Mouse (Mus musculus): Measurements from ENCODE around the gene Fbxw8. TPM values are rescaled to one million over a fixed set of nuclear protein-coding genes. Genes with fewer than 3 reads are reported as not detected.
A peak's percentile ranks its signal among the peaks of the same experiment; 100 is the strongest.

The Fbxw8 gene
- polyA plus RNA-seq, 1 experiment from 2014 or later = 26.3 TPM

DNA sequence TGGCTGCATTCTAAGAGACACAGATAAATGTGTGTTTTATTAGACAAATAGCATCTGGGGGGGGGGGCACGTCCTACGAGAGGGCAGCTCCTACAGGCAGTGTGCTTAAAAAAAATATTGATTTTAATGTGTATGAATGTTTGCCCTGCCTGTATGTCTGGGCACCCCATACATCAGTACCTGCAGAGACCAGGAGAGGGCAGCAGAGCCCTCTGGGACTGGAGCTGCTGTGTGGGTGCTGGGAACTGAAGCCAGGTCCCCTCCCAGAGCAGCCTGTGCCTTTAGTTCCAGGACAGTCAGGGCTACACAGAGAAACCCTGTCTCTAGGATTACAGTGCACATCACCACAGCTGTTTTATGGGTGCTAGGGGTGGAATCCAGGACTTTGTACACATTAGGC, 19.9 kb upstream of the Fbxw8 start:
- H3K27me3 ChIP-seq (ENCODE audit: insufficient read depth, low read length) = peaks cover 45% of the 10 kb centered on the region
- peaks cover 5% of the 10 kb centered on the region; the same call in 1 of the 2 replicates for H3K9me3 ChIP-seq (ENCODE audit: low read length)
- no peak overlapping the region for H3K4me3 ChIP-seq (ENCODE audit: low read length)
- 32% methylated on average over 2 of the region's 2 CpGs for WGBS
- H3K4me2 ChIP-seq (replicated peaks; ENCODE audit: low read depth, low read length) = no peak overlapping the region
- no peaks in the 10 kb centered on the region for H3K36me3 ChIP-seq (ENCODE audit: insufficient read depth, low read length)
- ATAC-seq (ENCODE audit: low FRiP score, low TSS enrichment) = no peak
- H3K9ac ChIP-seq (replicated peaks; ENCODE audit: low read length) = no peak overlapping the region
- peaks cover 21% of the 10 kb centered on the region for H3K4me1 ChIP-seq (ENCODE audit: insufficient read depth, low read length)
- H3K27ac ChIP-seq (ENCODE audit: low read length) = no peak overlapping the region

DNA sequence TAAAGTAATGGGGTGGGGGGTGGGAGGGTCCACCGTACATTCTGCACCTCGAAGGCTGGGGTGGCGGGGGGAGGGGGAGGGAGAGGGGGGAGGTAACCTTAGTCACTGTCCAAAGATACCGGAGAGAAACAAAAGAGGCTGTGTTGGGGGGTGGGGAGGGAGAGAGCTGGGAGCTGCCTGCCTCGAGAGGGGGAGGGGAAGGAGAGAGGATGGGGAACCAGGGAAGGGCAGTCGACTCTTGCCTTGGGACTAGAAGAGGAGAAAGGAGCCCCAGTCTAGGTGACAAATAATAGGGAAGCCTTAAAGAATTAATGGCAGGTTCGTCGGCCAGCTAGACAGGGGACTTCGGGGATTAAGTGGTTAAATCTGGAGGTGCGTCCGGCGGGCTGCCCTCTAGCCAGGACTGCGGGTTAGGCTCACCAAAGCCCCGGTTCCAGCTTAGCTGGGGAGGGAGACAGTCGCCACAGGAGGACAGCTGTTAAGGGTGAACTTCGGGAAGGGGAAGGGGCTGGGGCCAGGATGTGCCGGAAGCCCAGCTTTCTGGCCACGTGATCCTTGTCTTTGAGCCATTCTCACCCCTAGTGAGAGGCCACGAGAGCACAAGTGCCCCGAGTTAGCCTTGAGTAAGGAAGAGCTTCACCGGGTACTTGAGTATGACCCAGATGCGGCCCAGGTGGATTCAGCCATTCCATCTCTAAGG, 19.2 kb upstream of the Fbxw8 start:
- H3K4me2 ChIP-seq (replicated peaks; ENCODE audit: low read depth, low read length) = peak overlapping the region; percentile 52
- ATAC-seq (ENCODE audit: low FRiP score, low TSS enrichment) = no peak

DNA sequence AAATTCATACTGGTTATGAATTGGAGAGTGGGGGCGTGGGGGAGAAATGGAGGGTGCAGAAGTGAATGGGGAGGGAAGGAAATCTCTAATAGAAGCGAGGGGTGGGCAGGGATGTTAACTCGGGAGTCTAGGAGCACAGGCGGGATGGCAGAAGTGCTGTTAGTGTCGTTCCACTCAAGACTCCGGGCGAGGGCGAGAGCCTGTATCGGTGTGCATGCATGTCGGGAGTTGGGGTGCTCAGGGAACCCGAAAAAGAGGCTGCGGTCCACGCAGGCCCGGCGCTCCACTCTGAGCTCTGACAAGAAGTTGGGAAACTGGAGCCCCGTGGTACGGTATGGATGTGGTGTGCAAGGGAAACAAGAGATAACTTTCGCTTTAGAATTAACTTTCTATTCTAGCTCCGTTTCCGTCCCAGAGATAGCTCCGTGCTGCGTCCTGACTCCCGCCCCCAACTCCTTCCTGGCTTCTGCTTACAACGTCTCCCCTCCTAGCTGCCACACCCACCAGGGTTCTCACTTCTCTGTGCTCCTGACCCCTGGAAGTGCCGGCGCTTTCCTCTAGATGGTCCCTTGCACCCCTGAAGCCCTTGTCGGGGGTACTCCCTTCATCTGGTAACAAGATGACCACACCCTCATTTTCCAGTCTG, 16.9 kb upstream of the Fbxw8 start:
- Histone ChIP-seq H3K36me3 (ENCODE audit: insufficient read depth, low read length) (no peaks in the 10 kb centered on the region), H3K4me2 (replicated peaks; ENCODE audit: low read depth, low read length) (peak overlapping the region; percentile 53), H3K27me3 (ENCODE audit: insufficient read depth, low read length) (peaks cover 71% of the 10 kb centered on the region), H3K9me3 (ENCODE audit: low read length) (peaks cover 5% of the 10 kb centered on the region; the same call in 1 of the 2 replicates), H3K27ac (ENCODE audit: low read length) (no peak overlapping the region), H3K4me3 (ENCODE audit: low read length) (peak overlapping the region; percentile 45), H3K9ac (replicated peaks; ENCODE audit: low read length) (no peak overlapping the region), H3K4me1 (ENCODE audit: insufficient read depth, low read length) (peaks cover 30% of the 10 kb centered on the region)
- no peak for ATAC-seq (ENCODE audit: low FRiP score, low TSS enrichment)
- WGBS = under 1% methylated on average over 27 of the region's 27 CpGs

More for the DNA sequence above, 19.2 kb upstream of the Fbxw8 start:
- under 1% methylated on average over 21 of the region's 22 CpGs for WGBS
- no peak overlapping the region for H3K9ac ChIP-seq (replicated peaks; ENCODE audit: low read length)
- no peaks in the 10 kb centered on the region for H3K36me3 ChIP-seq (ENCODE audit: insufficient read depth, low read length)
- H3K27ac ChIP-seq (ENCODE audit: low read length) = no peak overlapping the region
- peak overlapping the region; percentile 37 for H3K4me3 ChIP-seq (ENCODE audit: low read length)
- H3K4me1 ChIP-seq (ENCODE audit: insufficient read depth, low read length) = peaks cover 26% of the 10 kb centered on the region
- H3K9me3 ChIP-seq (ENCODE audit: low read length) = peaks cover 5% of the 10 kb centered on the region; the same call in 1 of the 2 replicates
- H3K27me3 ChIP-seq (ENCODE audit: insufficient read depth, low read length) = peaks cover 52% of the 10 kb centered on the region

DNA sequence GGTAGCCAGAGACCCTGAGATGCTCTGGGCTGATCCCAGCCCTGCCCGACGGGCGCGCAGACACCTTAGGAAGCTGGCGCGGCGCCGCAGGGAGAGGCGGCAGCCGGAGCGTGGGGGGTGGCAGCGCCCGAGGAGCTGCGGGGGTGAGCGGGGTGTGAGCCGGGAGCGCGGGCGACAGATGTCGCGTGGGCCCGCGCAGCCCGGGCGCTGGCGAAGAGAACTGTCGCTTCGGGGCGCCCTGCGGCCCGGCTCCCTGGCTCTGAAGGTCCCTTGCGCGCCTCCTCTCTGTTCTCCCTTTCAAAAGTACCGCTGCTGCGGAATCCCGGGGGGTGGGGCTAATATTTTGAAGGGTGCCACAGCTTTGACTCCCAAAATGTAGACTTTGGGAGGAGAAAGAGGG, 16.4 kb upstream of the Fbxw8 start:
- H3K9me3 ChIP-seq (ENCODE audit: low read length) = peaks cover 5% of the 10 kb centered on the region; the same call in 1 of the 2 replicates
- 0 out of 2 replicates have a peak overlapping the region, but pooled peaks have one; percentile 26 for H3K9ac ChIP-seq (replicated peaks; ENCODE audit: low read length)
- H3K27ac ChIP-seq (ENCODE audit: low read length) = no peak overlapping the region
- peaks cover 30% of the 10 kb centered on the region for H3K4me1 ChIP-seq (ENCODE audit: insufficient read depth, low read length)
- no peaks in the 10 kb centered on the region for H3K36me3 ChIP-seq (ENCODE audit: insufficient read depth, low read length)
- ATAC-seq (ENCODE audit: low FRiP score, low TSS enrichment) = no peak
- peak overlapping the region; percentile 53 for H3K4me2 ChIP-seq (replicated peaks; ENCODE audit: low read depth, low read length)
- peaks cover 76% of the 10 kb centered on the region for H3K27me3 ChIP-seq (ENCODE audit: insufficient read depth, low read length)
- WGBS = under 1% methylated on average over 35 of the region's 36 CpGs
- peak overlapping the region; percentile 45 for H3K4me3 ChIP-seq (ENCODE audit: low read length)

DNA sequence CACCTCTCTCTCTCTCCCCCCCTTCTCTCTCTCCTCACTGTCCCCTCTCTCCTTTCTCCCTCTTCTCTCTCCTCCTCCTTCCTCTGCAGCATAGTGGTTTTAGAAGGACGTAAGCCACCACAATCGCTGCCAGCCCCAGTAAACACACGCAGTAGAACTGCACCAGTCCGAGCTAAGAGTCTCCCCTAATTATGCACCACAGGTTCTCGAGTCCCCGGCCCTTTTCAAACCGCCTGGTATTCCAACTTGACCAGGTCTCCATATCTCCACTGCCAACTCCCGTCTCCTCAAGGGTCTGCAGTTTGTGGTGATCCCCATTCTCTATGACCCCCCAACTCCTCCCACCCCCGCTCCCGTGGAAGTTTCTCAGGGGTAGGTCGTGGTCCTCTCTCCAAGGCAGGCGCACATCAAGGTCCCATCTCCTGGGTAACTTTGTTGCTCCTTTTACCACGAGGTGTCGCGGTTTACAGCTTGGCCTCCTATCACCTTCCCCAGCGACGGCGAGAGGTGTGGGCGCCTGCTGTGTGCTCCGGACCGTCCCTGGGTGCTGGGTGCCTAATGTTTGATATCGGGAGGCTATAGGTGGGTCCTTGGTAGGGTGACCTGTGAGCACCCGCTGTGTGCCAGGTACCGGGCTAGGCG, 15.7 kb upstream of the Fbxw8 start:
- ATAC-seq (ENCODE audit: low FRiP score, low TSS enrichment) = no peak
- H3K9me3 ChIP-seq (ENCODE audit: low read length) = peaks cover 5% of the 10 kb centered on the region; the same call in 1 of the 2 replicates
- no peak overlapping the region for H3K27ac ChIP-seq (ENCODE audit: low read length)
- peak overlapping the region; percentile 45 for H3K4me3 ChIP-seq (ENCODE audit: low read length)
- H3K4me1 ChIP-seq (ENCODE audit: insufficient read depth, low read length) = peaks cover 30% of the 10 kb centered on the region
- H3K36me3 ChIP-seq (ENCODE audit: insufficient read depth, low read length) = no peaks in the 10 kb centered on the region
- H3K9ac ChIP-seq (replicated peaks; ENCODE audit: low read length) = no peak overlapping the region
- 1% methylated on average over 25 of the region's 25 CpGs for WGBS
- peak overlapping the region; percentile 53 for H3K4me2 ChIP-seq (replicated peaks; ENCODE audit: low read depth, low read length)
- peaks cover 82% of the 10 kb centered on the region for H3K27me3 ChIP-seq (ENCODE audit: insufficient read depth, low read length)

DNA sequence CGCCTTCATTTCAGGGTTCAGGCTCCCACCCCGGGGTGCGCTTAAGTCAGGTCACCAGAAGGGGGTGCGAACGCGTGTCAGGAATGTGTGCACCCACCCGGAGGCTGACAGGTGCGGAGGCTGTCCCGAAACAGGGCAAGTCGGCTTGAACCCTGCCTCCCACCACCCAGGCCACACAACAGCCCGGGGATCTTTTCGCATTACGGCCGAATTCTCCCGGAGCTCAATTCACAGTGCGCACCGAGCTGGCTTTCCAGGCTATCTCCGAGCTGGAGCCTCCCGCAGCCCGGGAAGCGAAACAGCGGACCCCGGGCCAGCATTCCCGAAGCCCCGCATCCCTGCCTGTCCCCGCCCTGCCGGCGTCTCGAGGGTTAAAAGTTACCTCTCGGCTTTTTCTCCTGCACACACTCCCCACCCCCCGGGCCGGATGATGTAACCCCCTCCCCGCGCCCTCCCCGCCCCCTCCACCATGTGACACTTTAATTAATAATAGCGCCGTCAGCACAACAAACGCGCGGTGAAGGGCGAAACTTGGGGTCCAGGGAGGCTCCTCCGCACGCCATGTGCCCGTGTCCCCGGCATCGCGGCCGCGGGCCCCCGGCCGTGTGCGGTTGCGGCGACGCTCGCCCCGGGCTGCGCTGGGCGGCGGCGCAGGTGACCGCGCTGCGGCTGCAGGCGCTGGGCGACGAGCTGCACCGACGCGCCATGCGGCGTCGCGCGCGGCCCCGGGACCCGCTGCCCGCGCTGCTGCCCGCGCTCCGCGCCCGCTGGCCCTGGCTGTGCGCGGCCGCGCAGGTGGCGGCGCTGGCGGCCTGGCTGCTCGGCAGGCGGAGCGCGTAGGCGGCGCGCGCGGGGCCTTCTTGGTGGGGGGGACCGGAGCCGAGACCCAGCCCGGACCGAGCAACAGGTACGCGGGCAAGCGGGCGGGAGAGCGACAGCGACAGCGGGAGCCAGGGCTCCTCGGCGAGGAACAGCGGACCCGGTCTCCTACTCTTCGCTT, 14.3 kb upstream of the Fbxw8 start:
- Histone ChIP-seq H3K9ac (replicated peaks; ENCODE audit: low read length) (peak overlapping the region; percentile 61), H3K4me2 (replicated peaks; ENCODE audit: low read depth, low read length) (peak overlapping the region; percentile 96), H3K4me1 (ENCODE audit: insufficient read depth, low read length) (peaks cover 26% of the 10 kb centered on the region), H3K27me3 (ENCODE audit: insufficient read depth, low read length) (peaks cover 78% of the 10 kb centered on the region), H3K4me3 (ENCODE audit: low read length) (peak overlapping the region; percentile 55), H3K9me3 (ENCODE audit: low read length) (no peaks in the 10 kb centered on the region), H3K36me3 (ENCODE audit: insufficient read depth, low read length) (no peaks in the 10 kb centered on the region), H3K27ac (ENCODE audit: low read length) (no peak overlapping the region)
- under 1% methylated on average over 106 of the region's 117 CpGs for WGBS
- no peak; the same call in 1 of the 2 replicates for ATAC-seq (ENCODE audit: low FRiP score, low TSS enrichment)

DNA sequence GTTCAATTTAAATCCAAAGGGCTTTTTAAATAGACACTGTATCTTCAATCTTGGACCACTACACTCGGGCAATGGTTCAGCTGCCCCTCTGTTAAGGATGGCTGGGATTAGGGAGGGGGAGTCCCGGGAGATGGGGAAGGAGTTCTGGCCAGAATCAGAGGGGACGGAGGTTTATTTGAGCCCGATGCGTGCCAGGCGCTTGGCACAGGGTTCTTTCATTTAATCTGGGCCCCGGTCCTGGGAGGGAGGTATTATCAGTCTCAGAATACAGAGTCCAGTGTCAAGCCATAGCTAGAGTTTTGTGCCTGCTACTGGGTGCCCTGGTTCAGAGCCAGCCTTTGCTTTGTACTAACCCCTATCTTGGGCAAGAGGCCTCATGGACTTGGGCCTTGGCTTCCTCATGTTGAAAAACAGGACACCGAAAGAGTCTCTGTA, 12.3 kb upstream of the Fbxw8 start:
- Histone ChIP-seq H3K4me1 (ENCODE audit: insufficient read depth, low read length) (peaks cover 24% of the 10 kb centered on the region), H3K9me3 (ENCODE audit: low read length) (no peaks in the 10 kb centered on the region), H3K4me2 (replicated peaks; ENCODE audit: low read depth, low read length) (no peak overlapping the region), H3K9ac (replicated peaks; ENCODE audit: low read length) (no peak overlapping the region), H3K4me3 (ENCODE audit: low read length) (no peak overlapping the region), H3K36me3 (ENCODE audit: insufficient read depth, low read length) (no peaks in the 10 kb centered on the region), H3K27me3 (ENCODE audit: insufficient read depth, low read length) (peaks cover 73% of the 10 kb centered on the region), H3K27ac (ENCODE audit: low read length) (no peak overlapping the region)
- WGBS = 57% methylated on average over 8 of the region's 8 CpGs
- no peak for ATAC-seq (ENCODE audit: low FRiP score, low TSS enrichment)

DNA sequence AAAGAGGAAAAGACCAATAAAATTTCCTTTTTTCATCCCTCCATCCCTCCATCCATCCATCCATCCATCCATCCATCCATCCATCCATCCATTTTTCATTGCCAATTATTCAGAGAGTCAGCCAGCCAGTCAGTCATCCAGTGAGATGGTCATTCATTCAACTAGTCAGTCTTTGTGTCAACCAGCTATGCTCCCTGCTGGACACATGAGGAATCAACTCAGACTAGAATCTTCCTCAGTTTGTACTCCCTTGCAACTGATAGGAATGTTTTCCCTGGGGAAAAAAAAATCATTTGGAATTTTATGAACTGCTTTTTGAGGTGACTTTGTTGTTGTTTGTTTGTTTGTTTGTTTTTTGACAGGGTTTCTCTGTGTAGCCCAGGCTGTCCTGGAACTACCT, 10.2 kb upstream of the Fbxw8 start:
- Histone ChIP-seq H3K27me3 (ENCODE audit: insufficient read depth, low read length) (peaks cover 64% of the 10 kb centered on the region), H3K36me3 (ENCODE audit: insufficient read depth, low read length) (no peaks in the 10 kb centered on the region), H3K9ac (replicated peaks; ENCODE audit: low read length) (no peak overlapping the region), H3K9me3 (ENCODE audit: low read length) (no peaks in the 10 kb centered on the region), H3K4me1 (ENCODE audit: insufficient read depth, low read length) (peaks cover 10% of the 10 kb centered on the region; the same call in 1 of the 2 replicates), H3K4me3 (ENCODE audit: low read length) (no peak overlapping the region), H3K27ac (ENCODE audit: low read length) (no peak overlapping the region), H3K4me2 (replicated peaks; ENCODE audit: low read depth, low read length) (no peak overlapping the region)
- no peak for ATAC-seq (ENCODE audit: low FRiP score, low TSS enrichment)

DNA sequence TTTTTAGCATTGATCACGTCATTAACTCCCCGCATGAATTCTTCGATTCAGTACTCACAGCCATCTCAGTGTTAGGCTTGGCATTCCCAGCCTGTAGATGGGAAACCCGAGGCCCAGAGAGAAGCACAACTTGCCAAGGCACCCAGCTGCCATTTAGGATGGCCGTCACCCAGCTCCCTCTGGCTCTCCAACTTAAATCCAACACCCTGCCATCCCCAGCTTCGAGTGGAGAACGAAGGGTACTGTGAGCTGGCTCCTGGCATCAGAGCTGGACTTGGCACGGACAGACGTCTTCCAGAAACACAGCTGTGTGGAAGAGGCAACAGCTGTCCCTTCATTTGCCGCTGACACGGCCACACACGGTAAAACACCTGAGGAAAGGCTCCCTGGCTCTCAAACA, 9.3 kb upstream of the Fbxw8 start, which contains the start of gene Hrk:
Hrk (plus strand) TSS at position 68 of the 400 bp plus-strand sequence.
- Histone ChIP-seq H3K4me1 (ENCODE audit: insufficient read depth, low read length) (peaks cover 6% of the 10 kb centered on the region; the same call in 1 of the 2 replicates), H3K4me2 (replicated peaks; ENCODE audit: low read depth, low read length) (no peak within 1 kb of the TSS), H3K9ac (replicated peaks; ENCODE audit: low read length) (no peak within 1 kb of the TSS), H3K36me3 (ENCODE audit: insufficient read depth, low read length) (no peaks in the 10 kb centered on the region), H3K4me3 (ENCODE audit: low read length) (no peak within 1 kb of the TSS), H3K27me3 (ENCODE audit: insufficient read depth, low read length) (peaks cover 58% of the 10 kb centered on the region), H3K27ac (ENCODE audit: low read length) (no peak within 1 kb of the TSS), H3K9me3 (ENCODE audit: low read length) (no peaks in the 10 kb centered on the region)
- WGBS = 59% methylated on average over 12 of the region's 12 CpGs
- no peak for ATAC-seq (ENCODE audit: low FRiP score, low TSS enrichment)

All from kidney, embryonic 16.5 days (tissue).